Mouse (Mus musculus) hindbrain, embryonic 10.5 days (tissue): ENCODE results near the gene Gpr174. TPM values are rescaled to one million over a fixed set of nuclear protein-coding genes. Genes with fewer than 3 reads are reported as not detected.

Experiments
- DNase-seq: peaks from one replicate; pipeline ENCODE4 v3.0.0-alpha.2; 2017; ENCODE audit warnings: low spot score
- H3K27ac ChIP-seq: fragments of 300-500 bp; sonication (generic); 2 replicates; pipeline ENCODE4 v1.5.1; 2016; ENCODE audit warnings: mild to moderate bottlenecking, moderate library complexity
- H3K27me3 ChIP-seq: fragments of 300-500 bp; sonication (generic); 2 replicates; pipeline ENCODE4 v1.6.1; 2016; ENCODE audit warnings: mild to moderate bottlenecking; ENCODE audit not compliant: poor library complexity, insufficient read depth, severe bottlenecking
- H3K36me3 ChIP-seq: fragments of 300-500 bp; sonication (generic); 2 replicates; pipeline ENCODE4 v1.6.1; 2016; ENCODE audit warnings: mild to moderate bottlenecking, moderate library complexity
- H3K4me1 ChIP-seq: fragments of 300-500 bp; sonication (generic); replicated peaks from 2 replicates; pipeline ENCODE4 v1.6.1; 2016; ENCODE audit warnings: mild to moderate bottlenecking
- H3K4me3 ChIP-seq: fragments of 300-500 bp; sonication (generic); 2 replicates; pipeline ENCODE4 v1.5.1; 2016; ENCODE audit warnings: mild to moderate bottlenecking, moderate library complexity
- H3K9me3 ChIP-seq: fragments of 300-500 bp; sonication (generic); 2 replicates; pipeline ENCODE4 v1.6.1; 2016; ENCODE audit warnings: mild to moderate bottlenecking, moderate library complexity
- WGBS: fragments of 180-500 bp; shearing (Covaris S2); methylation state at CpG from one replicate; pipeline ENCODE4 v1.1.7; 2016; 5-methylcytosine and 5-hydroxymethylcytosine counted together
- polyA plus RNA-seq: library from polyadenylated mRNA; unstranded; fragments of >200 nt; fragmentation: Nextera tagmentation; extraction: Ambion mirVana; gene quantifications from 2 replicates; pipeline ENCODE4 v1.2.1, GENCODE M21; 2016

Gpr174 gene
- polyA plus RNA-seq, 1 experiment from 2014 or later, result not detected

- no peak overlapping the region for H3K4me3 ChIP-seq
- no peak overlapping the region for H3K27ac ChIP-seq
- no peak for DNase-seq
- no peaks in the 10 kb centered on the region; the same call in 1 of the 2 replicates for H3K27me3 ChIP-seq
- 89% methylated on average over 8 of the region's 8 CpGs for WGBS
- no peaks in the 10 kb centered on the region for H3K4me1 ChIP-seq
- no peaks in the 10 kb centered on the region for H3K9me3 ChIP-seq
- H3K36me3 ChIP-seq, result no peaks in the 10 kb centered on the region
Observed at GRCm38 (mm10) chrX:107325697-107326381, 70.2 kb downstream of the Gpr174 start.

- Histone ChIP-seq H3K27me3 (no peaks in the 10 kb centered on the region), H3K4me1 (no peaks in the 10 kb centered on the region), H3K27ac (no peak overlapping the region), H3K9me3 (no peaks in the 10 kb centered on the region), H3K4me3 (no peak overlapping the region), H3K36me3 (no peaks in the 10 kb centered on the region)
- 79% methylated on average over 3 of the region's 3 CpGs for WGBS
- DNase-seq, result no peak
Observed at GRCm38 (mm10) chrX:107329849-107330248, 74.2 kb downstream of the Gpr174 start.

DNA sequence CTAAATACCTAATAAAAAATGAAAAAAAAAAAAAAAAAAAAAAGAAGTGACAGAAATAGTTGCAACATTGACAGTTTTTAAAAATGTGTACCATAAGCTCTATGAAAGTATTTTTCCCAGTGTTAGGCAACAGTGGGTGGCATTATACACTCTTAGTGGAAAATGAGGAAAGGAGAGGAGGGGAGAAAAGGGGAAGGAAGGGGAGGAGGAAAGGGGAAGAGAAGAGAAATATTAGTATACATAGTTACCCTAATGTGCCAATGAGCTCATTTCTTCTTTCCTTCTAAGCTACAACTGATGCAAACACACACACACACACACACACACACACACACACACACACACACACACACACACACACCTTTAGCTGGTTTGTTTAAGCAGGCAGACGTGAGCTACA is 80.9 kb downstream of the Gpr174 start:
- H3K27ac ChIP-seq, result no peak overlapping the region
- no peak overlapping the region for H3K4me3 ChIP-seq
- no peaks in the 10 kb centered on the region for H3K36me3 ChIP-seq
- WGBS, result 94% methylated on average over 1 of the region's 1 CpGs
- H3K9me3 ChIP-seq, result no peaks in the 10 kb centered on the region
- H3K27me3 ChIP-seq, result no peaks in the 10 kb centered on the region
- no peaks in the 10 kb centered on the region for H3K4me1 ChIP-seq
- no peak for DNase-seq

DNA sequence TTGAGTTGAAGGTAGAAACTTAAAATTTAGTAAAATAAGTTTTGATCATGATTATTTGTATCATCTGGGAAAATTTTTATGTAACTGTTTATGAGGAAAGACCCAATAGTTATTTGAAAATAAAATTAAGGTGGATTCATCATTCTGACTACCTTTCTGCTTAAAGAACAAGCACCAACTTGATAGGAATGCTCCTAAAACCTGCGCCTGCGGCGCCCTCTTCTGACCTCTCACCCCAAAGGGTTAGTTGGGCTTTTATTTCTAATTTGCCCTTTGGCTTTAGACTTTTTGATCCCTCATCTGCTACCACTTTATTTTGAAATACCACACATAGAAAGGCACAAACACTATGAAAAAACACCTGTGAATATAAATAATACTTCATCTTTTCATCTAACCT is 86.3 kb downstream of the Gpr174 start:
- H3K27ac ChIP-seq, result no peak overlapping the region
- H3K4me3 ChIP-seq, result no peak overlapping the region
- H3K27me3 ChIP-seq, result no peaks in the 10 kb centered on the region
- no peaks in the 10 kb centered on the region for H3K4me1 ChIP-seq
- no peaks in the 10 kb centered on the region for H3K9me3 ChIP-seq
- H3K36me3 ChIP-seq, result no peaks in the 10 kb centered on the region
- 47% methylated on average over 3 of the region's 3 CpGs for WGBS
- DNase-seq, result no peak

Other genes with a start within 250 kb of the Gpr174 start
- not detected in 2 replicates for gene P2ry10, start 167.4 kb upstream of the Gpr174 start, polyA plus RNA-seq
- 0.26 and 0.39 TPM in 2 replicates for gene P2ry10b, start 107.0 kb upstream of the Gpr174 start, polyA plus RNA-seq
- gene Itm2a, start 147.5 kb downstream of the Gpr174 start, polyA plus RNA-seq, result 65.4 and 66.0 TPM in 2 replicates